Mouse (Mus musculus): ENCODE data around the gene Tmem87a. TPM values are rescaled to one million over a fixed set of nuclear protein-coding genes. Genes with fewer than 3 reads are reported as not detected.

The Tmem87a gene
- polyA plus RNA-seq, 1 experiment from 2014 or later: 10.8 TPM

DNA sequence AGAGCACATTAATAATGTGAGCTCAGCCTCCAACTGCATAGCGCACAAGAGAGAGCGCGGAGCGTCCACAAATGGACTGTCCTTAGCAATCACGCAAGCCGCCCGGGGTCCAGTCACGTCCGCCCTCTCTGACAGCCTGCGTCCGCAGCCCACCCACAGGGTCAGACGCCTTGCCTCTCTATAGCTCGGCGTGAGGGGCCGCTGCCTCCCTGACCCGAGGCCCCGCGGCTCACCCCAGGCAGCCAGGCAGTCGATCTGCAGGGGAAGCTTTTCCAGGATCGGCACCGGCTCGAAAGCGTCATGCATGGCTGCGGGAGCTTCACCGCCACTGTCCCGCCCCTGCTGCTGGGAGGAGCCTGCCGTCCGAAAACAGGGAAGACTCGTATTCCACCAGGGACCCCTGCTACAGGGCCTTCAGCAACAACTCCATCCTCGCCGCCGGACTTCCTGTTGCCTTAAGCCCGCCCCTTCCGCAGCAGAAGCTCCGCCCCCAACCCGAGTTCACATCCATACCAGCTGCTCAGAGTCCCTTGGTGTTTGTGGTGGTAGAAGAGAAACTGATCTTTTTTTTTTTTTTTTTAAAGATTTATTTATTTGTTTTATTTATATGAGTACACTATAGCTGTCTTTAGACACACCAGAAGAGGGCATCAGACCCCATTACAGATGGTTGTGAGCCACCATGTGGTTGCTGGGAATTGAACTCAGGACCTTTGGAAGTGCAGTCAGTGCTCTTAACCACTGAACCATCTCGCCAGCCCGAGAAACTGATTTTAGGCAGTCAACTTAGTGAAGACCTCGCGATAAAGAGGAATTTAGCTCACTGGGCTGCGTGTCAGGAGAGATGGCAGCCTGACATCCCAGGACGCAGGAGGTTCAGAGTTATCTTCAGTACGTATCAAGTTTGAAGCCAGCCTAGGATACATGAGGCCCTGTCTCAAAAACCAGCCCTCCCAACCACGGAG is 50.9 kb downstream of the Tmem87a start, which contains the start of gene Vps39:
Vps39 (minus strand) TSS at position 456 of the 965 bp plus-strand sequence.
- Histone ChIP-seq H3K27ac (peak within 1 kb of the TSS; percentile 72), H3K9me3 (no peaks in the 10 kb centered on the region), H3K4me3 (peak within 1 kb of the TSS; percentile 88), H3K4me2 (peak within 1 kb of the TSS; percentile 62), H3K9ac (peak within 1 kb of the TSS; percentile 80), H3K27me3 (no peaks in the 10 kb centered on the region), H3K36me3 (peaks cover 26% of the 10 kb centered on the region), H3K4me1 (peaks cover 13% of the 10 kb centered on the region)
- ATAC-seq (ENCODE audit: borderline replicate concordance, extremely low read depth, low FRiP score, low TSS enrichment): peak; percentile 95
- 11% methylated on average over 44 of the region's 44 CpGs for WGBS

GRCm38 (mm10) chr2:120351321-120351720 is 52.6 kb downstream of the Tmem87a start:
- no peak overlapping the region for H3K4me3 ChIP-seq
- peaks cover 13% of the 10 kb centered on the region for H3K4me1 ChIP-seq
- 0 out of 2 replicates have a peak overlapping the region, but pooled peaks have one; percentile 62 for H3K4me2 ChIP-seq
- H3K27ac ChIP-seq: no peak overlapping the region
- no peaks in the 10 kb centered on the region for H3K27me3 ChIP-seq
- H3K9ac ChIP-seq: no peak overlapping the region
- 65% methylated on average over 5 of the region's 5 CpGs for WGBS
- ATAC-seq (ENCODE audit: borderline replicate concordance, extremely low read depth, low FRiP score, low TSS enrichment): no peak
- H3K9me3 ChIP-seq: no peaks in the 10 kb centered on the region
- H3K36me3 ChIP-seq: peaks cover 17% of the 10 kb centered on the region

GRCm38 (mm10) chr2:120348120-120348519 is 55.8 kb downstream of the Tmem87a start:
- no peak overlapping the region for H3K4me3 ChIP-seq
- H3K4me1 ChIP-seq: peaks cover 13% of the 10 kb centered on the region
- no peak overlapping the region for H3K4me2 ChIP-seq
- H3K9ac ChIP-seq: no peak overlapping the region
- peaks cover 27% of the 10 kb centered on the region for H3K36me3 ChIP-seq
- no peak overlapping the region for H3K27ac ChIP-seq
- H3K27me3 ChIP-seq: no peaks in the 10 kb centered on the region
- WGBS: 68% methylated on average over 9 of the region's 9 CpGs
- H3K9me3 ChIP-seq: no peaks in the 10 kb centered on the region
- no peak for ATAC-seq (ENCODE audit: borderline replicate concordance, extremely low read depth, low FRiP score, low TSS enrichment)

- WGBS: 83% methylated on average over 1 of the region's 1 CpGs
- H3K4me3 ChIP-seq: no peak overlapping the region
- no peak for ATAC-seq (ENCODE audit: borderline replicate concordance, extremely low read depth, low FRiP score, low TSS enrichment)
- H3K36me3 ChIP-seq: peaks cover 38% of the 10 kb centered on the region
- H3K27ac ChIP-seq: no peak overlapping the region
- H3K27me3 ChIP-seq: no peaks in the 10 kb centered on the region
- no peak overlapping the region for H3K4me2 ChIP-seq
- no peaks in the 10 kb centered on the region for H3K4me1 ChIP-seq
- H3K9me3 ChIP-seq: no peaks in the 10 kb centered on the region
- no peak overlapping the region for H3K9ac ChIP-seq
These were observed 62.2 kb downstream of the Tmem87a start for GRCm38 (mm10) chr2:120341741-120342140.

DNA sequence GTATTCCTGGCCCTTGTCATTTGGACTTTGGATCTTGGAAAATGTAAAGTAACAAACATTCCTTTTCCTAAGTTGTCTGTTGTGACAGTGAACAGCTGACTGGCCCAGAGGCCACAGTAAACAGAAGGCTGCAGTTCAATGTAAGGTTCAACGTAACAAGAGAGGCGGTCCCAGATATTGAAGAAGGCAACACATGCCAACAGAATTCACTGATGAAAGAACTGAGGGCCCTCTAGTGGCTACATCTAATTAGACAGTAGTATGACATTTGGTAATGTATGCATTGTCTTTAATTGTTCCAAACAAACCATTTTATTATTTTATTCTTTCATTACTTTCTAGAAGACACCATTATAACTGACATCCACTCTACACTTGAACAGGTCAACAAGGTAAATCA is 66.0 kb downstream of the Tmem87a start:
- no peak overlapping the region for H3K4me2 ChIP-seq
- no peaks in the 10 kb centered on the region for H3K9me3 ChIP-seq
- no peaks in the 10 kb centered on the region for H3K27me3 ChIP-seq
- H3K9ac ChIP-seq: no peak overlapping the region
- WGBS: 48% methylated on average over 2 of the region's 2 CpGs
- peaks cover 30% of the 10 kb centered on the region for H3K36me3 ChIP-seq
- no peaks in the 10 kb centered on the region for H3K4me1 ChIP-seq
- no peak overlapping the region for H3K4me3 ChIP-seq
- H3K27ac ChIP-seq: no peak overlapping the region
- no peak for ATAC-seq (ENCODE audit: borderline replicate concordance, extremely low read depth, low FRiP score, low TSS enrichment)

DNA sequence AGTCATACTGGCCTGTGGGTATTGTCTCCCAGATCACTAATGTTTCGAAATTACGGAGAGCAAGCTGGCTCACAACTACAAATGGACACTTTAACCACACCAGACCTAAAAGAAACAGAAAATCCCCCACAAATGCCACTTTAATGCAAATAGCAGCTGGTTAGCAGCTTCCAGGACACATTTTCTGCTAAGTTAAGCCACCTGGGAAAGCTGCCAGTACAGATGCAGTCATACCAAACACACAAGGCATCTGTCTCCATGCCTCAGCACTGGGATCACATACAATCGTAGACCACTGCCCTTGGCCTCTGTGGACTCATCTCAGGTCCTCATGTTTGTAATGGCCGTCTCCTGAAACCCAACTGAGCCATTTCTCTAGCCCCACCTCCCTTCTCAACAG is 72.3 kb downstream of the Tmem87a start:
- Histone ChIP-seq H3K27me3 (no peaks in the 10 kb centered on the region), H3K36me3 (peaks cover 46% of the 10 kb centered on the region), H3K9me3 (no peaks in the 10 kb centered on the region), H3K4me1 (no peaks in the 10 kb centered on the region), H3K27ac (no peak overlapping the region), H3K4me3 (no peak overlapping the region), H3K9ac (no peak overlapping the region), H3K4me2 (no peak overlapping the region)
- WGBS: 80% methylated on average over 4 of the region's 4 CpGs
- no peak for ATAC-seq (ENCODE audit: borderline replicate concordance, extremely low read depth, low FRiP score, low TSS enrichment)

- no peaks in the 10 kb centered on the region for H3K9me3 ChIP-seq
- ATAC-seq (ENCODE audit: borderline replicate concordance, extremely low read depth, low FRiP score, low TSS enrichment): no peak
These were observed 88.8 kb downstream of the Tmem87a start for GRCm38 (mm10) chr2:120315077-120315476.

DNA sequence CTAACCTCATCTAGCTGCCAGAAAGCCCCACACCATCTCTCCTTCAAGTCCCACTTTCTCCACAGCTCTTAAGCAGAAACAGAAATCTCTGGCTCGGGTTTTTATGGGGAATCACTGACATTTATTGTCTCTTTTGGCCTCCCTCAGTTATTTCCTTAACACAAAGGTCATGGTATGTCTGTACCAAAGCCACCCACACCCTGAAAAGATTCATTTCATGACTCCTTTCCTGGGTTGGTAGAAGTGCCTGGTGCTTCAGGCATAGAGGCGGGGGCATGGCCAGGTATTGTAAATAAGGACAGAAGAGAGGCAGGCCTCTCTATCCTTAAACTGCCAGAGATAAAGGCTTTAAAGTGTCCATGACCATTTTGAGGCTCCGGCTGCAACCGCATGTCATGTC is 89.4 kb downstream of the Tmem87a start:
- H3K9ac ChIP-seq: no peak overlapping the region
- no peaks in the 10 kb centered on the region for H3K27me3 ChIP-seq
- no peak overlapping the region for H3K27ac ChIP-seq
- no peaks in the 10 kb centered on the region for H3K9me3 ChIP-seq
- no peak overlapping the region for H3K4me2 ChIP-seq
- H3K4me1 ChIP-seq: no peaks in the 10 kb centered on the region; the same call in 1 of the 2 replicates
- H3K36me3 ChIP-seq: peaks cover 26% of the 10 kb centered on the region
- no peak for ATAC-seq (ENCODE audit: borderline replicate concordance, extremely low read depth, low FRiP score, low TSS enrichment)
- 72% methylated on average over 4 of the region's 4 CpGs for WGBS
- H3K4me3 ChIP-seq: no peak overlapping the region

More at GRCm38 (mm10) chr2:120315077-120315476, 88.8 kb downstream of the Tmem87a start:
- Histone ChIP-seq H3K4me3 (no peak overlapping the region), H3K36me3 (peaks cover 26% of the 10 kb centered on the region), H3K4me1 (no peaks in the 10 kb centered on the region; the same call in 1 of the 2 replicates), H3K27me3 (no peaks in the 10 kb centered on the region), H3K27ac (no peak overlapping the region), H3K4me2 (no peak overlapping the region), H3K9ac (no peak overlapping the region)
- 63% methylated on average over 4 of the region's 4 CpGs for WGBS

- Histone ChIP-seq H3K4me1 (no peaks in the 10 kb centered on the region; the same call in 1 of the 2 replicates), H3K4me3 (no peak within 1 kb of the TSS), H3K36me3 (peaks cover 25% of the 10 kb centered on the region), H3K4me2 (no peak within 1 kb of the TSS), H3K9me3 (no peaks in the 10 kb centered on the region), H3K27me3 (no peaks in the 10 kb centered on the region), H3K27ac (peak within 1 kb of the TSS; percentile 9; the same call in 1 of the 2 replicates), H3K9ac (no peak within 1 kb of the TSS)
- peak; percentile 72 for ATAC-seq (ENCODE audit: borderline replicate concordance, extremely low read depth, low FRiP score, low TSS enrichment)
- 29% methylated on average over 3 of the region's 3 CpGs for WGBS
These were observed 89.9 kb downstream of the Tmem87a start, which contains the start of gene Pla2g4f for GRCm38 (mm10) chr2:120313976-120314375. Gene Pla2g4f, minus strand, starts transcription at chr2:120314165.

DNA sequence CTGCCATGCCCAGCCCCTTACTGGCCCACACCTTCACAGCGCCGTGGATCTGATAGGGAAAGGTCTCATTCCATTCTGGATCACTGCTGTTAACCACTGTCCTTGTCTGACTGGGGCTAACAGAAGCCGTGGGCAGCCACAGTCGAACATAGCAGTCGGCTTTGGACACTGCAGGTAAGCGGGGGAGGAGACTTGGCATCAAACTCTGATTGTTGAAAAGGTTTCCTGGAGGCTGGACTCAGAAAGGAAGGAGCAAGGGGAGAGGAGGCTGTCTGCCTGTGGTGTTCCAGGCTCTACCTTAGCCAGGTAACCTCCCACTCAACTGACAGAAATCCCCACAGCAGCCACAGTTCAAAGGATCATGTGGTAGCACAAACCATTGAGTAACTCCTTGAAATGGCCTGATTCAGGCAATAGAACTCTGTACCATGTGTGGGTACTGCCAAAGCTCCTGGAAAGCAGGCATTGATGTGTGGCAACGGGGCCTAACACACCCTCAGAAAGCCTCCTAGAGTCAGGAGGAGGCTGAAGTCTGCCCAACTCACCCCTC is 91.6 kb downstream of the Tmem87a start:
- WGBS: 76% methylated on average over 7 of the region's 7 CpGs
- Histone ChIP-seq H3K9me3 (no peaks in the 10 kb centered on the region), H3K9ac (no peak overlapping the region), H3K27ac (no peak overlapping the region), H3K4me3 (no peak overlapping the region), H3K4me2 (no peak overlapping the region), H3K27me3 (no peaks in the 10 kb centered on the region), H3K36me3 (peaks cover 9% of the 10 kb centered on the region), H3K4me1 (no peaks in the 10 kb centered on the region; the same call in 1 of the 2 replicates)
- no peak for ATAC-seq (ENCODE audit: borderline replicate concordance, extremely low read depth, low FRiP score, low TSS enrichment)

All from lung, embryonic 15.5 days (tissue).